Mouse (Mus musculus): ENCODE results near the gene Nsun2. TPM values are rescaled to one million over a fixed set of nuclear protein-coding genes. Genes with fewer than 3 reads are reported as not detected.
"Not testable (repeated sequence)": the region's sequence is repeated elsewhere in the genome, so short reads cannot be mapped to it uniquely, and the experiment has no call there.

Nsun2 gene
- polyA plus RNA-seq, 1 experiment from 2014 or later, result 77.9 TPM

GRCm38 (mm10) chr13:69555045-69555444, 21.5 kb downstream of the Nsun2 start:
- no peaks in the 10 kb centered on the region for H3K36me3 ChIP-seq
- no peak overlapping the region for H3K4me2 ChIP-seq
- H3K27me3 ChIP-seq (replicated peaks), result peaks cover 2% of the 10 kb centered on the region; the same call in 1 of the 2 replicates
- WGBS, result 18% methylated on average over 8 of the region's 8 CpGs
- H3K9ac ChIP-seq, result no peak overlapping the region
- H3K27ac ChIP-seq (ENCODE audit: poor library complexity, severe bottlenecking), result no peak overlapping the region
- H3K4me3 ChIP-seq, result no peak overlapping the region
- ATAC-seq (ENCODE audit: insufficient number of reproducible peaks, low FRiP score), result no peak
- no peaks in the 10 kb centered on the region for H3K9me3 ChIP-seq (replicated peaks)
- peaks cover 6% of the 10 kb centered on the region; the same call in 1 of the 2 replicates for H3K4me1 ChIP-seq (replicated peaks)

- H3K27ac ChIP-seq (ENCODE audit: poor library complexity, severe bottlenecking), result no peak overlapping the region
- no peak overlapping the region for H3K4me2 ChIP-seq
- no peaks in the 10 kb centered on the region for H3K9me3 ChIP-seq (replicated peaks)
- H3K36me3 ChIP-seq, result no peaks in the 10 kb centered on the region
- H3K4me3 ChIP-seq, result no peak overlapping the region
- peaks cover 2% of the 10 kb centered on the region; the same call in 1 of the 2 replicates for H3K27me3 ChIP-seq (replicated peaks)
- ATAC-seq (ENCODE audit: insufficient number of reproducible peaks, low FRiP score), result no peak
- WGBS, result 69% methylated on average over 6 of the region's 6 CpGs
- no peak overlapping the region for H3K9ac ChIP-seq
- peaks cover 9% of the 10 kb centered on the region; the same call in 1 of the 2 replicates for H3K4me1 ChIP-seq (replicated peaks)
Observed at GRCm38 (mm10) chr13:69555957-69556482, 22.5 kb downstream of the Nsun2 start.

DNA sequence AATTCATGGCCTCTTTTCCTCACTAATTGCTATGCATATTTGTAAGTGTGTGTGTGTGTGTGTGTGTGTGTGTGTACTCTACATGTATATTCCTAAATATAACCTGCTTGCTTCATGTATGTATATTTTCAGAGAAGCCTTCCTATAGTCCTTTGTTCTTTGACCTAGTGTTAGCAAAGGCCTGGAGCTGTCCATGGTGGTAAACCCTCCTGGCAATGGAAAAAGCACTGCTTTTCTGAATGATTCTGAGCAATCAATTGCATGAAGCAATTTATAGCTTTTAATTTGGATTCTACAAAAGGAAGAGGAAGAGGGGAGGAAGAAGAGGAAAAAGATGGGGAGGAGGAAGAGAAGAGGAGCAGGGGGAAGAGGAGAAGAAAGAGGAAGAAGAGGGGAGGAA, 23.2 kb downstream of the Nsun2 start:
- Histone ChIP-seq H3K4me3 (no peak overlapping the region), H3K4me2 (no peak overlapping the region), H3K27ac (ENCODE audit: poor library complexity, severe bottlenecking) (no peak overlapping the region), H3K9ac (no peak overlapping the region), H3K4me1 (replicated peaks) (peaks cover 9% of the 10 kb centered on the region; the same call in 1 of the 2 replicates), H3K9me3 (replicated peaks) (no peaks in the 10 kb centered on the region), H3K27me3 (replicated peaks) (peaks cover 2% of the 10 kb centered on the region; the same call in 1 of the 2 replicates), H3K36me3 (no peaks in the 10 kb centered on the region)
- ATAC-seq (ENCODE audit: insufficient number of reproducible peaks, low FRiP score), result no peak

GRCm38 (mm10) chr13:69558098-69558660, 24.6 kb downstream of the Nsun2 start:
- 83% methylated on average over 6 of the region's 6 CpGs for WGBS
- no peaks in the 10 kb centered on the region for H3K9me3 ChIP-seq (replicated peaks)
- ATAC-seq (ENCODE audit: insufficient number of reproducible peaks, low FRiP score), result no peak

DNA sequence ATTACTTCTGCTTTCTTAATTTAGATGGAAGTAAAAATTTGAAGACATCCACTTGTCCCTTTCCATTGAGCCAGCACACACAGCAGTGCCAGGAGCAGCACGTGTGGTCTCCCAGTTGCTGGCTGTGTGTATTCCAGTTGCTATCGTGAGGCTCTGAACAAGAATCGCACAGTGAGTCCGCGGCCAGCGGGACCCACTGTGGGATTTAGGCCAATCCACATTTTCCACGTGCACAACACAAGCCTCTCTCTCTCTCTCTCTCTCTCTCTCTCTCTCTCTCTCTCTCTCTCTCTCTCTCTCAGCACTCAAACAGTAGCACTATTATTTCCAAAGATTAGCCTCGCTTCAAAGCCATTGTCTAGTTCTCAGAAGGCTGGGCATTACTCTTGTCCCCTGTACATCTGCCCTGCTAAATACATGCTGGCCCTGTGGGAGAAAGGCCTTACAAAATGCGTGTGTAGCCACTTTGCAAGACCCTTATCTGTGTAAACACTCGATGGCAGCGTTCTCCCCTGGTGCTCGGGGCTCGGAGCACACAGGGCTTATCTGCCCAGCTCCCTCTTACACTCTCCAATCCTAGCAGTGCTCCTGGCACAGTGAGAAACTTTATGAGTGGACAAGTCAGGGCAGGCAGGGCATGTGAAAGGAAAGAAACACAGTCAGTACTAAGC, 25.9 kb downstream of the Nsun2 start:
- WGBS, result 46% methylated on average over 13 of the region's 13 CpGs

More at GRCm38 (mm10) chr13:69558098-69558660, 24.6 kb downstream of the Nsun2 start:
- H3K4me1 ChIP-seq (replicated peaks), result peaks cover 23% of the 10 kb centered on the region
- peaks cover 2% of the 10 kb centered on the region; the same call in 1 of the 2 replicates for H3K27me3 ChIP-seq (replicated peaks)
- H3K27ac ChIP-seq (ENCODE audit: poor library complexity, severe bottlenecking), result no peak overlapping the region
- no peaks in the 10 kb centered on the region for H3K36me3 ChIP-seq
- no peak overlapping the region for H3K4me2 ChIP-seq
- H3K9ac ChIP-seq, result no peak overlapping the region
- H3K4me3 ChIP-seq, result no peak overlapping the region

DNA sequence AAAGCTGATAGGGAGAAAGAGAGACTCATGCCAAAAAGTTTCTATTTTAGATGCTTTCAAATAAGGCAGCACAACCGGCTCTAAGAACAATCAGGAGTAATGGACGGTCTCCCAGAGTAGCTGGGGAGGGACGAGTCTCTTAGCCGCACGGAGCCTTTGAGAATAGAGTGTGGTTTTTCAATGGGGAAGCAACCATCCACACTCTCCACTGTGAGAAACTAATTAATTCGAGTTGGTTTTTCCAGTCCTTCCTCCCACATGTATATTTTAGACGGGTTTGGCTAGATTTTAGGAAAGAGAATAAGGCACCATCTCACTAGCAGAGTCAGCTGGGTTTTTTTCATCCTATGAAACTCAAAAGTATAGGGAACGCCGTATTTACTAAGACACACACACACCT, 28.5 kb downstream of the Nsun2 start:
- Histone ChIP-seq H3K27me3 (replicated peaks) (peaks cover 2% of the 10 kb centered on the region; the same call in 1 of the 2 replicates), H3K9ac (no peak overlapping the region), H3K4me1 (replicated peaks) (peaks cover 34% of the 10 kb centered on the region), H3K4me3 (no peak overlapping the region), H3K27ac (ENCODE audit: poor library complexity, severe bottlenecking) (no peak overlapping the region), H3K4me2 (no peak overlapping the region), H3K9me3 (replicated peaks) (no peaks in the 10 kb centered on the region), H3K36me3 (no peaks in the 10 kb centered on the region)
- ATAC-seq (ENCODE audit: insufficient number of reproducible peaks, low FRiP score), result no peak
- 80% methylated on average over 9 of the region's 9 CpGs for WGBS

More for the DNA sequence above, 25.9 kb downstream of the Nsun2 start:
- Histone ChIP-seq H3K36me3 (no peaks in the 10 kb centered on the region), H3K4me1 (replicated peaks) (peaks cover 34% of the 10 kb centered on the region), H3K27me3 (replicated peaks) (peaks cover 2% of the 10 kb centered on the region; the same call in 1 of the 2 replicates), H3K27ac (ENCODE audit: poor library complexity, severe bottlenecking) (no peak overlapping the region), H3K9me3 (replicated peaks) (no peaks in the 10 kb centered on the region), H3K4me2 (peak overlapping the region; percentile 31), H3K9ac (no peak overlapping the region), H3K4me3 (no peak overlapping the region)
- ATAC-seq (ENCODE audit: insufficient number of reproducible peaks, low FRiP score), result no peak

DNA sequence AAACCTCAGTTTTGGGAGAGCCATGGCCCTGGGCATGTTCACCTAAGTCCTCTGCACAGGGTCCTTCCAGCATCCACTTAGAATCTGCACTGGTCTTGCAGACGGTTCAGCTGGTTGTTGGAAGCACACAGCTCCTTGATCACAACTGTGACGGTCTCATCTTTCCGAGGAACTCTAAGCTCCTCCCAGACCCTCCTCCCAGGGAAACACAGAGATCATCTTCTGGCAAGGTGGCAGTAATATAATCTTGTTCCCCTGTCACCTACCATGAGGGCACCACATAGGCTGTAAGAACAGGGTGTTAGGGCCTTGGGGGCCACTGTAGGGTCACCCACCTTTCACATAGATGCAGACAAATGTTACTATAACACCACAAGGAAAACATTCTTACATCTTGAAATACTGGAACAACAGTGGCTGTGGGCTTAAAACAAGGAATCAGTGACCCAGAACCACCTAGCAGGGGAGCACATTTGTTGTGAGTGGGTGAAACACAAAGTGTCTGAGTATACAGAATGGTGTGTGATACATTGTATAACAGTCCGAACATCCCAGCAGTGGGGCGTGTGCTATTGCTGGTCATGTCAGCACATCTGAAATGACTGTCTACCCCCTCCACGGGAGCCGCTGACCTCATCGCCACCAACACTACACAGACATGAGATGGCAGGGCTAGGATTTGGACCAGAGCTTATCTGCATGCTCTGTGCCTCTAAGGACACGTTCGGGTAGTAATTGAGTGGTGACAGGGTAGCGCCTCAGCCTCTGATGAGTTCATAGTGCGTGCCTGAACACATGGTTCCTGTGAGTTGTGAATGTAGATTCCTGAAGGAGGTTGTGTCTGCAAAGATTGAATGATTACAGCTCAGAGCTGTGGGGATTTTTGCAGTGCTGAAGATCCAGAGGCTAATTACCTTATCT, 29.4 kb downstream of the Nsun2 start:
- H3K36me3 ChIP-seq, result no peaks in the 10 kb centered on the region
- no peaks in the 10 kb centered on the region for H3K9me3 ChIP-seq (replicated peaks)
- no peak overlapping the region for H3K9ac ChIP-seq
- peak overlapping the region; percentile 6 for H3K4me2 ChIP-seq
- peaks cover under 1% of the 10 kb centered on the region; the same call in 1 of the 2 replicates for H3K27me3 ChIP-seq (replicated peaks)
- peak; percentile 83 for ATAC-seq (ENCODE audit: insufficient number of reproducible peaks, low FRiP score)
- peaks cover 34% of the 10 kb centered on the region for H3K4me1 ChIP-seq (replicated peaks)
- no peak overlapping the region for H3K4me3 ChIP-seq
- 22% methylated on average over 12 of the region's 12 CpGs for WGBS
- no peak overlapping the region for H3K27ac ChIP-seq (ENCODE audit: poor library complexity, severe bottlenecking)

DNA sequence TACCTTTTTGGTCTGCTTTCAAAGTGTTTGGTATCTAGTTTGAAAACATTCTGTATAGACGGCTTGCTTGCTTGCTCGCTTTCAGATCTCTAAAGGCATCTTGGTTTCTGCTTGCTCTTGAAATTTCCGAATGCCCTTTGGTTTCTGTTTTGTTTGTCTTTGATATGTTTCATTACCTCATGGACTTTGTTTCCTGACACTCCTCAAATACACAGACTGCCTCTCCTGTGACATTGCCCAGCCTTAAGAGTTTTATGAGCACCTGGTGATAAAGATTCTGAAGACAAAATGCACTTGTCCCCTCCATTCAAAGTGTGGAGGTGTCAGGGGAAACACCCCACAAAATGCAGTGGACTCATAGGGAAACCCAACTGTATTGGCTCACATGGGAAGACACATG, 30.4 kb downstream of the Nsun2 start:
- 43% methylated on average over 3 of the region's 3 CpGs for WGBS

DNA sequence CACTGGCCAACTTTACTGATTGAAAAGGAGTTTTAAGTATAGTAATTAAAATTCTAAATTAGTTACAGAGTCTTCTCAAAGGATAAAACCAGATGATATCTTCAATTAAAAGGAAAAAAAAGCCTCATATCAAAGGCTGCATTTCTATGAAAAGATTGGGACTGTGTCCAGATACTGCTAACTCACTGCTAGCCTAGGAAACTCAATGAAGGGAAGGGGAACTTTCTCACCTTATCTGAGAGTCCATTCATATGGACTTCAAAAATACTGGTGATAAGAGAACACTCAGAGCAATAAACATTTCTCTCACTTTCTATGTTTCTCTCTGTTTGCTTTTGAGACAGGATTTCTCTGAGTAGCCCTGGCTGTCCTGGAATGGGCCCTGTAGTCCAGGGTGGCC, 31.0 kb downstream of the Nsun2 start:
- no peak for ATAC-seq (ENCODE audit: insufficient number of reproducible peaks, low FRiP score)
- H3K9me3 ChIP-seq (replicated peaks), result no peaks in the 10 kb centered on the region
- no peak overlapping the region for H3K4me3 ChIP-seq
- H3K27ac ChIP-seq (ENCODE audit: poor library complexity, severe bottlenecking), result no peak overlapping the region
- no peaks in the 10 kb centered on the region for H3K36me3 ChIP-seq
- no peak overlapping the region for H3K4me2 ChIP-seq
- peaks cover 33% of the 10 kb centered on the region for H3K4me1 ChIP-seq (replicated peaks)
- no peaks in the 10 kb centered on the region; the same call in 1 of the 2 replicates for H3K27me3 ChIP-seq (replicated peaks)
- H3K9ac ChIP-seq, result no peak overlapping the region

More for the DNA sequence above, 30.4 kb downstream of the Nsun2 start:
- no peak for ATAC-seq (ENCODE audit: insufficient number of reproducible peaks, low FRiP score)
- H3K4me3 ChIP-seq, result no peak overlapping the region
- peaks cover 34% of the 10 kb centered on the region for H3K4me1 ChIP-seq (replicated peaks)
- no peaks in the 10 kb centered on the region for H3K9me3 ChIP-seq (replicated peaks)
- no peak overlapping the region for H3K27ac ChIP-seq (ENCODE audit: poor library complexity, severe bottlenecking)
- no peak overlapping the region for H3K4me2 ChIP-seq
- no peaks in the 10 kb centered on the region for H3K36me3 ChIP-seq
- no peaks in the 10 kb centered on the region for H3K27me3 ChIP-seq (replicated peaks)
- H3K9ac ChIP-seq, result no peak overlapping the region

DNA sequence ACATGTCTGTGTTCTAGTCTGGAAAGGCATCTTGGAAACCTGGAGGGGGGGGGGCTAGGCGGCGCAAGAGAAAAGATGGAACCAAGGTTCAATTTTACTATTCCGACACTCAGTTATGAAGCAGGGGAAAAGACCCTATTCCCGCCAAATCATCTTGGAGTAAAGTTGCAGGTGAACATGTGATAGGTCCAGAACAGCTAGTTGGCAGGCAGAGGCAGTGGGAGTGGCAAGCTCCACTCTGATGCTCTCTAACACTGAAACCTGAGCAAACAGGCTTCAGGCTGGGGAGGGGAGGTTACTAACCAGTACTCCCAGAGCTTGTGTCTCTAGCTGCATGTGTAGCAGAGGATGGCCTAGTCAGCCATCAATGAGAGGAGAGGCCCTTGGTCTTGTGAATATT, 31.9 kb downstream of the Nsun2 start:
- H3K9ac ChIP-seq; H3K27me3 ChIP-seq (replicated peaks); H3K27ac ChIP-seq (ENCODE audit: poor library complexity, severe bottlenecking); H3K36me3 ChIP-seq; H3K4me3 ChIP-seq; ATAC-seq (ENCODE audit: insufficient number of reproducible peaks, low FRiP score); H3K9me3 ChIP-seq (replicated peaks); H3K4me2 ChIP-seq: not testable (repeated sequence)
- peaks cover 25% of the 10 kb centered on the region for H3K4me1 ChIP-seq (replicated peaks)
- WGBS, result 81% methylated on average over 4 of the region's 4 CpGs

GRCm38 (mm10) chr13:69569201-69569600, 35.7 kb downstream of the Nsun2 start:
- H3K9me3 ChIP-seq (replicated peaks), result no peaks in the 10 kb centered on the region
- H3K9ac ChIP-seq, result no peak overlapping the region
- no peaks in the 10 kb centered on the region for H3K36me3 ChIP-seq
- H3K27ac ChIP-seq (ENCODE audit: poor library complexity, severe bottlenecking), result no peak overlapping the region
- H3K27me3 ChIP-seq (replicated peaks), result no peaks in the 10 kb centered on the region; the same call in 1 of the 2 replicates
- ATAC-seq (ENCODE audit: insufficient number of reproducible peaks, low FRiP score), result no peak
- WGBS, result 79% methylated on average over 9 of the region's 9 CpGs
- H3K4me1 ChIP-seq (replicated peaks), result peaks cover 1% of the 10 kb centered on the region; the same call in 1 of the 2 replicates
- no peak overlapping the region for H3K4me3 ChIP-seq
- no peak overlapping the region for H3K4me2 ChIP-seq

Measured in heart, embryonic 12.5 days (tissue).